Mouse (Mus musculus) bone marrow macrophage, adult 2 months (primary cell): ENCODE data around the gene Zan. TPM values are rescaled to one million over a fixed set of nuclear protein-coding genes. Genes with fewer than 3 reads are reported as not detected.

Experiments used
- H3K27ac ChIP-seq: 2 replicates; pipeline ENCODE4 v1.5.1; 2012; ENCODE audit warnings: low read depth, low read length; ENCODE audit not compliant: insufficient read depth
- H3K4me1 ChIP-seq: 2 replicates; pipeline ENCODE4 v1.6.1; 2012; ENCODE audit warnings: low read length; ENCODE audit not compliant: control insufficient read depth, insufficient read depth
- H3K4me3 ChIP-seq: 2 replicates; pipeline ENCODE4 v1.5.1; 2012; ENCODE audit warnings: mild to moderate bottlenecking, low read length, moderate library complexity; ENCODE audit not compliant: insufficient read depth
- CTCF ChIP-seq: IDR thresholded peaks from 2 replicates; pipeline ENCODE4 v1.5.1; 2012; ENCODE audit warnings: low read depth, mild to moderate bottlenecking, low read length, moderate library complexity
- POLR2A ChIP-seq: IDR thresholded peaks from 2 replicates; pipeline ENCODE4 v1.6.1; 2012; ENCODE audit warnings: mild to moderate bottlenecking, low read depth, low read length, borderline replicate concordance
- polyA plus RNA-seq: library from polyadenylated mRNA; stranded (reverse); fragments of >200 nt; gene quantifications from 2 replicates; pipeline ENCODE4 v1.2.4, GENCODE M21; 2012; ENCODE audit not compliant: missing spikeins, insufficient read depth, insufficient read length

Zan gene
- polyA plus RNA-seq, 1 experiment = not detected

GRCm38 (mm10) chr5:137354091-137354490 is 122.8 kb downstream of the Zan start:
- Histone ChIP-seq H3K4me3 (no peak overlapping the region), H3K27ac (no peak overlapping the region), H3K4me1 (no peaks in the 10 kb centered on the region)
- no peak for TF ChIP-seq CTCF
- TF ChIP-seq POLR2A = no peak

DNA sequence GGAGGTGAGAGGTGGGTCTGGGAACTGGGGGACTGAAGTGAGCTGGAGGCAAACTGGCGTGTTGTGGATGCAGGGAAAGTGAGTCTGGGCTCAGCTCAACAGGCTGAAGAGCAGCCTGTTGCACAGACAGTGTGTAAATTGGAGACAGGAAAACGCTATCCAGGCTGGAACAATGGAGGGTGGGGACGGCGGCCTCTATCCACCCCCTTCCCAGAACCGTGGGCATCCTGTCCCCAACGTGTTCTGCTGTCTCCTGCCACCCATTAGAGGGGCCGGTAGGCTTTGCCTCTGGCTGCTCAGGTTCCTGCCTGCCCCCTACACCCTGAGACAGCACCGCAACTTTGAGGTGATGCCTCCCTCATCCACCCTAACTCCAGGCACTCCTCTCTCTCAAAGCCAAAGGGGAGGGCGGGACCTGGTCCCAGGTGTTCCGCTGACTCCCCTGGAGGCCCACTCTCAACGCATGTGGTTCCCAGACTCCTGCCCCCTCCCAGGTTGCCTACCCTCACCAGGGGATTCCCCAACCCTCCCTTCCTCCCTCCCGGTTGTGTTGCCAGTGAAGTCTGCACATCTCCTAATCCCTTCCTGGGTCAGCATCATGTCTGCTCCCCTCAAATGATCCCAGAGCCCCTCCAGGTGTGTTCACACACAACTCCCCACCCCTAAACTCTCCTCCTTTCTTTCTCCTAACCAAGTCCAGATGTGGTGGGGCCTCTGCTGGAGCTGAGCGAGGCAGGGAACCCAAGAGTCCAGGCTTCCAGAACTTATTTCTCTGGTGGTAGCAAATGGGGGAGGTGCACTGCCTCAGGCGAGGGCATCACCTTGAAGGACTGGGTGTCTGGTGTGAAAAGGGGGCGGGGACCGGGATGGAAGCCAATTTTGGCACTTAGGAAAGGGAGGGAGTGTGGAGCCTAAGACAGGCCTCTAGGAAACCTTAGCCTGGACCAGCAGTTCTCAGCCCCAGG is 124.6 kb downstream of the Zan start:
- Histone ChIP-seq H3K4me3 (no peak overlapping the region), H3K4me1 (no peaks in the 10 kb centered on the region), H3K27ac (no peak overlapping the region)
- TF ChIP-seq CTCF (no peak), POLR2A (no peak)

GRCm38 (mm10) chr5:137351394-137351793 is 125.5 kb downstream of the Zan start:
- H3K4me1 ChIP-seq = no peaks in the 10 kb centered on the region
- TF ChIP-seq CTCF = no peak
- no peak for TF ChIP-seq POLR2A
- H3K27ac ChIP-seq = no peak overlapping the region
- H3K4me3 ChIP-seq = no peak overlapping the region

GRCm38 (mm10) chr5:137351058-137351380 is 125.8 kb downstream of the Zan start:
- TF ChIP-seq POLR2A (no peak), CTCF (no peak)
- Histone ChIP-seq H3K27ac (no peak overlapping the region), H3K4me1 (no peaks in the 10 kb centered on the region), H3K4me3 (no peak overlapping the region)

GRCm38 (mm10) chr5:137350205-137351057 is 126.4 kb downstream of the Zan start:
- Histone ChIP-seq H3K4me1 (no peaks in the 10 kb centered on the region), H3K4me3 (peak overlapping the region; percentile 18; the same call in 1 of the 2 replicates), H3K27ac (no peak overlapping the region)
- TF ChIP-seq CTCF (no peak), POLR2A (no peak)

DNA sequence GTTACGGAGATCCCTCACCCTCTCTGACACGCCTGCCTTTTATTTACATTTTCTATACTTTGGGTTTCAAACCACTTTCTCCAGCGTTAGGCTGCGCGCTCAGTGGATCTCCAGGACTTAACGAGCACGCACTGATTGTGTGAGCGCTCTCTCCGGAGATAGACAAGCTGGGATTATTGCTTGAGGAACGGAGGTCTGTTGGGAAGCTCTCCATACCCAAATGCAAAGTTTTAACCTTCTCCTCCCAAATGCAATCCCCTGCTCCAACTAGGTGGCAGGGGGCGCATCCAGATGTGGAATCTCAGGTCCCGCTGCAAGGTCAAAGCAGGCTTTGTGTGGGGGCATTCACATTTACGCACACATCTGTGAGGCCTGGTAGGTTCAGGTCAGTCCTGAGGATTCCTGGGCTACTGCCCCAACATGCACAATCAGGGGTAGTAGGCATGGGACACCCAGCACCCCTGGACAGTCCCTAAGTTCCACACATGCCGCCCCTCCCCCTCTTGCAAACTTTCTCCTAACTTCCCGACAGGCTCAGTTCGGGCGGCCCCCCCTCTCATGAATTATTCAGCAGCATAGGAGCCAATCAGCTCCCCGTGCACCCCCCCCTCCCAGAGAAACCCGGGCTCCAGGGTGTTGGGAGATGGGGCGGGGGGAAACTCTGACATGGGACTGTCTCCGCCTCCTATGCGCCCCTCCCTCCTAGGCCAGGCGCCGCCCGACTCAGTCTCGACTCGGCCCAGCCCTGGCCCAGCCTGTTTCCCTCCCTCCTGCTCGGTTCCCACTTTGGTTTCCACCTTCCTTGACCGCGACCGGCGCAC is 127.3 kb downstream of the Zan start, which contains the start of gene Ephb4:
Ephb4 (plus strand) TSS at position 726 of the 821 bp plus-strand sequence.
- no peak within 1 kb of the TSS for H3K27ac ChIP-seq
- H3K4me1 ChIP-seq = no peaks in the 10 kb centered on the region
- peak within 1 kb of the TSS; percentile 18; the same call in 1 of the 2 replicates for H3K4me3 ChIP-seq
- TF ChIP-seq POLR2A (no peak), CTCF (no peak)

- Histone ChIP-seq H3K4me3 (no peak overlapping the region), H3K27ac (no peak overlapping the region), H3K4me1 (no peaks in the 10 kb centered on the region)
- TF ChIP-seq POLR2A (no peak), CTCF (no peak)
Measured at GRCm38 (mm10) chr5:137348482-137349383, 128.1 kb downstream of the Zan start.

DNA sequence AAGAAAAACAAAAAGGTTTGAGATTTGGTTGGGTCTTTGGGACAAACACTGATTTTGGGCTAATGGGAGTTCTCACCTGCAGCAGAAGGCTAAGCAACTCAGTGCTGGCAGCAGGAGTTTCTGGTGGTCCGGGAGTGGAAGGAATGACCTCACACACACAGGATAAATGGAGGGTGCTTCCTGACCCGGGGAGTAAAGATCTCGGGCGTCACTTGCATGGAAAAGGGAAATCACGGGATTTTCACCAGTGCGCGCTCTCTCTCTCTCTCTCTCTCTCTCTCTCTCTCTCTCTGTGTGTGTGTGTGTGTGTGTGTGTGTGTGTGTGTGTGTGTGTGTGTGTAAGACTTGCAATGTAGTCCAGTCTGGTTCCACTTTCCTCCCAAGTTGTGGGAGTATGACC is 129.0 kb downstream of the Zan start:
- Histone ChIP-seq H3K4me3 (no peak overlapping the region), H3K4me1 (no peaks in the 10 kb centered on the region), H3K27ac (no peak overlapping the region)
- TF ChIP-seq POLR2A = no peak
- no peak for TF ChIP-seq CTCF

DNA sequence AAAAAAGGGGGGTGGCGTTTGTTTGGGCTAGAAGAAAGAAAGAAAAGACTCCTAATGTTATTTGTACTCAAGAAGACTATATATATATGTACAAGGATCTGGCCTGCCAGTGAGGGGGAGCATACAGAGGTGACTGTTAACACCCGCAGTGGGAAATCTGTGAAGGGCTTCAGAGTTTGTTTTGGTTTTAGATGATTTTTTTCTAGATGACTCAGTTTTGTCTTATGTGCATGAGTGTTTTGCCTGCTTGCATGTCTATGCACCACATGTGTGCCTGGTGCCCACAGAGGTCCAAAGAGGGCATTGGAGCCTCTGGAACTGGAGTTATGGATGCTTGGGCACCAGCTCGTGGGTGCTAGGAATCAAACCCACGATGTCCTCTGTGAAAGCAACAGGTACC is 129.9 kb downstream of the Zan start:
- Histone ChIP-seq H3K4me3 (no peak overlapping the region), H3K4me1 (no peaks in the 10 kb centered on the region), H3K27ac (no peak overlapping the region)
- TF ChIP-seq POLR2A (no peak), CTCF (no peak)
